Mouse (Mus musculus): Measurements from ENCODE around the gene Fstl4.

- TF ChIP-seq POLR2A (IDR thresholded peaks at IDR 0.05; ENCODE audit: control insufficient read depth, extremely low read depth, insufficient read depth, low read length, poor library complexity) (no peak), CTCF (IDR thresholded peaks at IDR 0.05; ENCODE audit: borderline replicate concordance, control insufficient read depth, extremely low read depth, insufficient read depth, low read length, poor library complexity) (no peak)
Measured at GRCm38 (mm10) chr11:53085367-53085766, 320.9 kb downstream of the Fstl4 start.

All from thymus, adult 2 months (tissue).